Mouse (Mus musculus): ENCODE measurements around the gene Zc3h12d. TPM values are rescaled to one million over a fixed set of nuclear protein-coding genes. Genes with fewer than 3 reads are reported as not detected.

Zc3h12d gene
- polyA plus RNA-seq (2012; rRNA removed) (0.38 and 0.46 TPM in 2 replicates), polyA plus RNA-seq (2014; fragmentation: Nextera tagmentation; extraction: Ambion mirVana) (0.17 and 0.19 TPM in 2 replicates)

- peaks cover 10% of the 10 kb centered on the region; the same call in 1 of the 2 replicates for H3K4me1 ChIP-seq (ENCODE audit: control insufficient read depth, insufficient read depth, low read length)
- 6% methylated on average over 15 of the region's 15 CpGs for WGBS
- TF ChIP-seq POLR2A (IDR thresholded peaks at IDR 0.05; ENCODE audit: borderline replicate concordance, extremely low read depth, insufficient read depth, insufficient read length), result no peak
- H3K27ac ChIP-seq (replicated peaks; ENCODE audit: low read depth, low read length), result no peak within 1 kb of the TSS
- H3K27me3 ChIP-seq (ENCODE audit: control insufficient read depth, insufficient read depth, low read length), result no peaks in the 10 kb centered on the region
- peak within 1 kb of the TSS; percentile 21 for H3K9ac ChIP-seq (ENCODE audit: low read depth, low read length, severe bottlenecking)
- H3K36me3 ChIP-seq (ENCODE audit: control insufficient read depth, insufficient read depth, low read length), result no peaks in the 10 kb centered on the region
- H3K4me2 ChIP-seq (replicated peaks; ENCODE audit: low read depth, low read length, severe bottlenecking), result peak within 1 kb of the TSS; percentile 44
- DNase-seq (ENCODE audit: low spot score), result peak; percentile 34
- no peaks in the 10 kb centered on the region for H3K9me3 ChIP-seq (ENCODE audit: control insufficient read depth, low read length)
- ATAC-seq (ENCODE audit: low FRiP score, low read depth), result peak; percentile 37; the same call in 1 of the 2 replicates
- peak within 1 kb of the TSS; percentile 12 for H3K4me3 ChIP-seq (replicated peaks; ENCODE audit: low read length)
Measured at GRCm38 (mm10) chr10:7832171-7832676, at the start of gene Zc3h12d. Gene Zc3h12d, plus strand, starts transcription at chr10:7832470.

GRCm38 (mm10) chr10:7787319-7787718 is 45.0 kb upstream of the Zc3h12d start:
- peaks cover 12% of the 10 kb centered on the region for H3K36me3 ChIP-seq (ENCODE audit: control insufficient read depth, insufficient read depth, low read length)
- H3K27me3 ChIP-seq (ENCODE audit: control insufficient read depth, insufficient read depth, low read length), result no peaks in the 10 kb centered on the region
- 31% methylated on average over 2 of the region's 2 CpGs for WGBS
- no peak overlapping the region for H3K27ac ChIP-seq (replicated peaks; ENCODE audit: low read depth, low read length)
- H3K4me3 ChIP-seq (replicated peaks; ENCODE audit: low read length), result no peak overlapping the region
- H3K9ac ChIP-seq (ENCODE audit: low read depth, low read length, severe bottlenecking), result no peak overlapping the region
- TF ChIP-seq POLR2A (IDR thresholded peaks at IDR 0.05; ENCODE audit: borderline replicate concordance, extremely low read depth, insufficient read depth, insufficient read length), result no peak
- no peaks in the 10 kb centered on the region for H3K9me3 ChIP-seq (ENCODE audit: control insufficient read depth, low read length)
- no peak overlapping the region for H3K4me2 ChIP-seq (replicated peaks; ENCODE audit: low read depth, low read length, severe bottlenecking)
- H3K4me1 ChIP-seq (ENCODE audit: control insufficient read depth, insufficient read depth, low read length), result no peaks in the 10 kb centered on the region
- DNase-seq (ENCODE audit: low spot score), result no peak
- no peak for ATAC-seq (ENCODE audit: low FRiP score, low read depth)

- TF ChIP-seq POLR2A (IDR thresholded peaks at IDR 0.05; ENCODE audit: borderline replicate concordance, extremely low read depth, insufficient read depth, insufficient read length), result no peak
- Histone ChIP-seq H3K4me2 (replicated peaks; ENCODE audit: low read depth, low read length, severe bottlenecking) (peak overlapping the region; percentile 69), H3K4me1 (ENCODE audit: control insufficient read depth, insufficient read depth, low read length) (peaks cover 5% of the 10 kb centered on the region), H3K4me3 (replicated peaks; ENCODE audit: low read length) (peak overlapping the region; percentile 87), H3K36me3 (ENCODE audit: control insufficient read depth, insufficient read depth, low read length) (peaks cover 27% of the 10 kb centered on the region), H3K27me3 (ENCODE audit: control insufficient read depth, insufficient read depth, low read length) (no peaks in the 10 kb centered on the region), H3K9ac (ENCODE audit: low read depth, low read length, severe bottlenecking) (peak overlapping the region; percentile 86), H3K27ac (replicated peaks; ENCODE audit: low read depth, low read length) (peak overlapping the region; percentile 50), H3K9me3 (ENCODE audit: control insufficient read depth, low read length) (no peaks in the 10 kb centered on the region)
- no peak for DNase-seq (ENCODE audit: low spot score)
- peak; percentile 42 for ATAC-seq (ENCODE audit: low FRiP score, low read depth)
- 1% methylated on average over 10 of the region's 10 CpGs for WGBS
Measured at GRCm38 (mm10) chr10:7792254-7792750, 40.0 kb upstream of the Zc3h12d start.

GRCm38 (mm10) chr10:7792751-7793385 is 39.4 kb upstream of the Zc3h12d start, which contains the start of the genes Ginm1 and Ppil4:
Gene Ginm1, minus strand, starts transcription at chr10:7792824.
Gene Ppil4, plus strand, starts transcription at chr10:7792891.
- Histone ChIP-seq H3K4me3 (replicated peaks; ENCODE audit: low read length) (peak within 1 kb of the TSS; percentile 87), H3K27me3 (ENCODE audit: control insufficient read depth, insufficient read depth, low read length) (no peaks in the 10 kb centered on the region), H3K36me3 (ENCODE audit: control insufficient read depth, insufficient read depth, low read length) (peaks cover 33% of the 10 kb centered on the region), H3K4me2 (replicated peaks; ENCODE audit: low read depth, low read length, severe bottlenecking) (peak within 1 kb of the TSS; percentile 69), H3K9me3 (ENCODE audit: control insufficient read depth, low read length) (no peaks in the 10 kb centered on the region), H3K4me1 (ENCODE audit: control insufficient read depth, insufficient read depth, low read length) (peaks cover 5% of the 10 kb centered on the region), H3K27ac (replicated peaks; ENCODE audit: low read depth, low read length) (peak within 1 kb of the TSS; percentile 50), H3K9ac (ENCODE audit: low read depth, low read length, severe bottlenecking) (peak within 1 kb of the TSS; percentile 86)
- WGBS, result 1% methylated on average over 52 of the region's 52 CpGs
- TF ChIP-seq POLR2A (IDR thresholded peaks at IDR 0.05; ENCODE audit: borderline replicate concordance, extremely low read depth, insufficient read depth, insufficient read length), result peak; percentile 96
- ATAC-seq (ENCODE audit: low FRiP score, low read depth) (peak; percentile 94), DNase-seq (ENCODE audit: low spot score) (peak; percentile 94)

GRCm38 (mm10) chr10:7801258-7801657 is 31.0 kb upstream of the Zc3h12d start:
- no peaks in the 10 kb centered on the region for H3K9me3 ChIP-seq (ENCODE audit: control insufficient read depth, low read length)
- H3K27me3 ChIP-seq (ENCODE audit: control insufficient read depth, insufficient read depth, low read length), result no peaks in the 10 kb centered on the region
- ATAC-seq (ENCODE audit: low FRiP score, low read depth) (no peak), DNase-seq (ENCODE audit: low spot score) (no peak)
- H3K4me2 ChIP-seq (replicated peaks; ENCODE audit: low read depth, low read length, severe bottlenecking), result no peak overlapping the region
- no peak overlapping the region for H3K9ac ChIP-seq (ENCODE audit: low read depth, low read length, severe bottlenecking)
- no peaks in the 10 kb centered on the region for H3K4me1 ChIP-seq (ENCODE audit: control insufficient read depth, insufficient read depth, low read length)
- 94% methylated on average over 3 of the region's 3 CpGs for WGBS
- no peak overlapping the region for H3K27ac ChIP-seq (replicated peaks; ENCODE audit: low read depth, low read length)
- no peak for TF ChIP-seq POLR2A (IDR thresholded peaks at IDR 0.05; ENCODE audit: borderline replicate concordance, extremely low read depth, insufficient read depth, insufficient read length)
- H3K36me3 ChIP-seq (ENCODE audit: control insufficient read depth, insufficient read depth, low read length), result peaks cover 89% of the 10 kb centered on the region
- H3K4me3 ChIP-seq (replicated peaks; ENCODE audit: low read length), result no peak overlapping the region

All from limb, embryonic 14.5 days (tissue).